Mouse (Mus musculus): Measurements from ENCODE around the gene Rusc2. TPM values are rescaled to one million over a fixed set of nuclear protein-coding genes. Genes with fewer than 3 reads are reported as not detected.

The Rusc2 gene
- total and polyA plus RNA-seq, 2 experiments from 2014 or later: 63.8 to 151 TPM

- no peak overlapping the region for H3K4me2 ChIP-seq (ENCODE audit: low read depth, low read length)
- no peaks in the 10 kb centered on the region for H3K27me3 ChIP-seq (ENCODE audit: insufficient read depth, low read length)
- 93% methylated on average over 5 of the region's 5 CpGs for WGBS
These were observed 81.3 kb downstream of the Rusc2 start for GRCm38 (mm10) chr4:43463102-43463501.

DNA sequence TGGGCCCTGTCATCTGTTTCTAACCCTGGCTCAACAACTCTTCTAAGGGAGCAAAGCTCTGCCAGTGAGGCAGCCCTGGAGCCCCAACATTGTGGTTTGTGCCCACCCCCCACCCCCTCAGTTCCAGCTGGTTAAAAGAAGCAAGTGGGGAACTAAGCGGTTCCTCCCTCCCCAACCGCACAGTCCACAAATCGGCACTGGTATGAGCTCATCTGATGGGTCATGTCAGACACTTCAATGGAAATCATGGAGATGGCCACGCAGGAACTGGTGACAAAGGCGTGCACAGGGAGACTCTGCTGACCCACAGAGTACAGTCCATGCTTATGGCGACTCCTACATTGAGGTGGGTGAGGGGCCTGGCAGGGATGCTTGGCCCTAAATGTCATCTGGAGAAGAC lies 84.2 kb downstream of the Rusc2 start:
- DNase-seq (ENCODE audit: low spot score): no peak
- TF ChIP-seq CTCF (IDR thresholded peaks at IDR 0.05; ENCODE audit: low read depth): no peak
- no peak overlapping the region for H3K27ac ChIP-seq
- H3K4me1 ChIP-seq (ENCODE audit: insufficient read depth, low read length): no peaks in the 10 kb centered on the region
- no peaks in the 10 kb centered on the region for H3K36me3 ChIP-seq (ENCODE audit: insufficient read depth, low read length)
- H3K9ac ChIP-seq (replicated peaks; ENCODE audit: low read length): no peak overlapping the region
- ATAC-seq: no peak
- H3K9me3 ChIP-seq (ENCODE audit: low read length): no peaks in the 10 kb centered on the region
- 88% methylated on average over 6 of the region's 6 CpGs for WGBS
- no peak overlapping the region for H3K4me3 ChIP-seq (ENCODE audit: low read length)
- no peak overlapping the region for H3K4me2 ChIP-seq (ENCODE audit: low read depth, low read length)
- H3K27me3 ChIP-seq (ENCODE audit: insufficient read depth, low read length): no peaks in the 10 kb centered on the region

More at GRCm38 (mm10) chr4:43463102-43463501, 81.3 kb downstream of the Rusc2 start:
- no peak for ATAC-seq
- H3K36me3 ChIP-seq (ENCODE audit: insufficient read depth, low read length): no peaks in the 10 kb centered on the region
- DNase-seq (ENCODE audit: low spot score): no peak
- no peak overlapping the region for H3K4me3 ChIP-seq (ENCODE audit: low read length)
- no peak overlapping the region for H3K27ac ChIP-seq
- TF ChIP-seq CTCF (IDR thresholded peaks at IDR 0.05; ENCODE audit: low read depth): no peak
- H3K4me1 ChIP-seq (ENCODE audit: insufficient read depth, low read length): no peaks in the 10 kb centered on the region
- H3K9me3 ChIP-seq (ENCODE audit: low read length): no peaks in the 10 kb centered on the region
- H3K9ac ChIP-seq (replicated peaks; ENCODE audit: low read length): no peak overlapping the region

GRCm38 (mm10) chr4:43466872-43467271 lies 85.1 kb downstream of the Rusc2 start:
- no peaks in the 10 kb centered on the region for H3K27me3 ChIP-seq (ENCODE audit: insufficient read depth, low read length)
- H3K4me2 ChIP-seq (ENCODE audit: low read depth, low read length): no peak overlapping the region
- 87% methylated on average over 7 of the region's 7 CpGs for WGBS
- H3K4me1 ChIP-seq (ENCODE audit: insufficient read depth, low read length): no peaks in the 10 kb centered on the region
- no peak for DNase-seq (ENCODE audit: low spot score)
- no peaks in the 10 kb centered on the region for H3K9me3 ChIP-seq (ENCODE audit: low read length)
- no peak overlapping the region for H3K27ac ChIP-seq
- H3K4me3 ChIP-seq (ENCODE audit: low read length): no peak overlapping the region
- no peak for ATAC-seq
- TF ChIP-seq CTCF (IDR thresholded peaks at IDR 0.05; ENCODE audit: low read depth): no peak
- no peaks in the 10 kb centered on the region for H3K36me3 ChIP-seq (ENCODE audit: insufficient read depth, low read length)
- H3K9ac ChIP-seq (replicated peaks; ENCODE audit: low read length): no peak overlapping the region

DNA sequence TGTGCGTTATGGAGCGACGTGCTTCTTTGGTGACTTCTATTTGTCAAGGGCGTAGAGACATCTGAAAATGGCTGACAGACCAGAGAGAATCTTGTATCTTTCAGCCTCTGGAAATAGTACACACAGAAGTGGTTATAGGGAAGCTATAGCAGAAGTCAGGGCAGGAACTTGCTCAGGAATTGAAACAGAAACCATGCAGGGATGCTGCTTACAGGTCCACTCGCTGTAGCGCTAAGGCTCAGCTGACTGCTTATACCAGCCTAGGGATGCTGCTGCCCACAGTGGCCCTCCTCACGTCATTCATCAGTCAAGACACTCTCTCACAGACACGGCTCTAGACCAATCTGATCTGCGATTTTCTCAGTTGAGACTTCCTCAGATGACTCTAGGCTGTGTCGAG lies 88.5 kb downstream of the Rusc2 start:
- Histone ChIP-seq H3K27me3 (ENCODE audit: insufficient read depth, low read length) (no peaks in the 10 kb centered on the region), H3K9ac (replicated peaks; ENCODE audit: low read length) (no peak overlapping the region), H3K36me3 (ENCODE audit: insufficient read depth, low read length) (no peaks in the 10 kb centered on the region), H3K9me3 (ENCODE audit: low read length) (no peaks in the 10 kb centered on the region), H3K4me1 (ENCODE audit: insufficient read depth, low read length) (no peaks in the 10 kb centered on the region), H3K27ac (no peak overlapping the region), H3K4me2 (ENCODE audit: low read depth, low read length) (no peak overlapping the region), H3K4me3 (ENCODE audit: low read length) (no peak overlapping the region)
- WGBS: 90% methylated on average over 10 of the region's 10 CpGs
- ATAC-seq (no peak), DNase-seq (ENCODE audit: low spot score) (no peak)
- TF ChIP-seq CTCF (IDR thresholded peaks at IDR 0.05; ENCODE audit: low read depth): no peak

DNA sequence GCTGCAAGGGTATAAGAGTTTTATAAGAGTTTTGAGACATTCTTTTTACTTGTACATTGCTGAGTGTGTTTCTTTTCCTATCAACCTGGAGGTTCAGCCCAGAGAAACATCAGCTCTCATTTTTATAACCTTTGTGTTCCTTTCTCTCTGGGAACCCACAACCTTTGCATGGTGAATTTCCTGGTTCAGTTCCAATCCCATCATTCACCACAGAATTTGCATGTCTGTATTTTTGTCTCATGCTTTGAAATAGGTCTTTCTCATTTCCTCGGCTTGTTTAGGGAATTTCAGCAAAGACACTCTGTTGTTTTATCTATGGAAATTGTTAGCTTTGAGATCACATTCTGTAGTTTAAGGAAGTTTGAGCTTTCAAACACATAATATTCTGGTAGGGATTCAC lies 91.9 kb downstream of the Rusc2 start:
- DNase-seq (ENCODE audit: low spot score) (no peak), ATAC-seq (no peak)
- Histone ChIP-seq H3K4me1 (ENCODE audit: insufficient read depth, low read length) (0 out of 2 replicates have a peak, but pooled peaks cover 3% of the 10 kb centered on the region), H3K9ac (replicated peaks; ENCODE audit: low read length) (no peak overlapping the region), H3K36me3 (ENCODE audit: insufficient read depth, low read length) (no peaks in the 10 kb centered on the region), H3K4me3 (ENCODE audit: low read length) (no peak overlapping the region), H3K9me3 (ENCODE audit: low read length) (no peaks in the 10 kb centered on the region), H3K27ac (no peak overlapping the region), H3K27me3 (ENCODE audit: insufficient read depth, low read length) (no peaks in the 10 kb centered on the region), H3K4me2 (ENCODE audit: low read depth, low read length) (no peak overlapping the region)
- no peak for TF ChIP-seq CTCF (IDR thresholded peaks at IDR 0.05; ENCODE audit: low read depth)
- WGBS: 82% methylated on average over 1 of the region's 1 CpGs

DNA sequence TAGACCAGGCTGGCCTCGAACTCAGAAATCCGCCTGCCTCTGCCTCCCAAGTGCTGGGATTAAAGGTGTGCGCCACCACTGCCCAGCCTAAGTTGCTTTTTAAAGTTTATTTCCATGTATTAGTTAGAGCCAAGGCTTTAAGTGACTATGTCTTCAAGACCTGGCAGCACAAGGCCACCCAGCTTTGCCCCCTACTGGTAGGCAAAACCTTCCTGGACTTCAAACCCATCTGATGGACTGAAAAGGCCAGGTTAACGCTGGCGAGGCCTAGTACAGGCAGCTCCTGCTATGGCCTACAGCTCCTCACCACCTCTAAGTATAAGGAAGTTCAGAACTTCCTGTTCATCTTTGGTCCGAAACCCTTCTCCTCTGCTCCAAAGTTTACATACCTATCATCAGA lies 94.8 kb downstream of the Rusc2 start:
- ATAC-seq: no peak
- no peak for DNase-seq (ENCODE audit: low spot score)
- Histone ChIP-seq H3K4me1 (ENCODE audit: insufficient read depth, low read length) (0 out of 2 replicates have a peak, but pooled peaks cover 3% of the 10 kb centered on the region), H3K4me3 (ENCODE audit: low read length) (no peak overlapping the region), H3K9me3 (ENCODE audit: low read length) (no peaks in the 10 kb centered on the region), H3K4me2 (ENCODE audit: low read depth, low read length) (no peak overlapping the region), H3K27ac (no peak overlapping the region), H3K9ac (replicated peaks; ENCODE audit: low read length) (no peak overlapping the region), H3K36me3 (ENCODE audit: insufficient read depth, low read length) (no peaks in the 10 kb centered on the region), H3K27me3 (ENCODE audit: insufficient read depth, low read length) (no peaks in the 10 kb centered on the region)
- peak; percentile 14; the same call in 1 of the 2 replicates for TF ChIP-seq CTCF (IDR thresholded peaks at IDR 0.05; ENCODE audit: low read depth)
- WGBS: 79% methylated on average over 6 of the region's 6 CpGs

Other genes with a start within 250 kb of the Rusc2 start
- 0.32 and 2.4 TPM in 2 replicates for gene Atp8b5, start 114.8 kb upstream of the Rusc2 start, total RNA-seq (2014; rRNA removed)
- gene Atp8b5, start 114.8 kb upstream of the Rusc2 start, polyA plus RNA-seq (2015; fragmentation: Nextera tagmentation; extraction: Ambion mirVana): 0.44 and 0.54 TPM in 2 replicates
- gene Fam166b, start 47.2 kb downstream of the Rusc2 start, total RNA-seq (2014; rRNA removed): 0.61 and 1.4 TPM in 2 replicates
- 1.6 TPM in 2 replicates for gene Fam166b, start 47.2 kb downstream of the Rusc2 start, polyA plus RNA-seq (2015; fragmentation: Nextera tagmentation; extraction: Ambion mirVana)
- gene Tesk1, start 60.0 kb downstream of the Rusc2 start, total RNA-seq (2014; rRNA removed): 157 and 171 TPM in 2 replicates
- 16.2 and 17.8 TPM in 2 replicates for gene Tesk1, start 60.0 kb downstream of the Rusc2 start, polyA plus RNA-seq (2015; fragmentation: Nextera tagmentation; extraction: Ambion mirVana)
- gene Cd72, start 72.6 kb downstream of the Rusc2 start, total RNA-seq (2014; rRNA removed): not detected in 2 replicates
- 4.4 and 4.7 TPM in 2 replicates for gene Cd72, start 72.6 kb downstream of the Rusc2 start, polyA plus RNA-seq (2015; fragmentation: Nextera tagmentation; extraction: Ambion mirVana)
- gene Sit1, start 101.8 kb downstream of the Rusc2 start, total RNA-seq (2014; rRNA removed): 0.90 TPM in 1 of 2 replicates, not detected in the other
- gene Sit1, start 101.8 kb downstream of the Rusc2 start, polyA plus RNA-seq (2015; fragmentation: Nextera tagmentation; extraction: Ambion mirVana): not detected in 2 replicates
- 36.6 and 89.9 TPM in 2 replicates for gene Ccdc107, start 110.9 kb downstream of the Rusc2 start, total RNA-seq (2014; rRNA removed)
- 104 and 108 TPM in 2 replicates for gene Ccdc107, start 110.9 kb downstream of the Rusc2 start, polyA plus RNA-seq (2015; fragmentation: Nextera tagmentation; extraction: Ambion mirVana)
- 6.9 and 20.6 TPM in 2 replicates for gene Arhgef39, start 117.7 kb downstream of the Rusc2 start, total RNA-seq (2014; rRNA removed)
- gene Arhgef39, start 117.7 kb downstream of the Rusc2 start, polyA plus RNA-seq (2015; fragmentation: Nextera tagmentation; extraction: Ambion mirVana): 4.5 and 8.0 TPM in 2 replicates
- 0.26 TPM in 1 of 2 replicates, not detected in the other for gene Car9, start 125.0 kb downstream of the Rusc2 start, total RNA-seq (2014; rRNA removed)
- 0.50 and 1.1 TPM in 2 replicates for gene Car9, start 125.0 kb downstream of the Rusc2 start, polyA plus RNA-seq (2015; fragmentation: Nextera tagmentation; extraction: Ambion mirVana)
- 2.4 and 5.9 TPM in 2 replicates for gene Tpm2, start 141.8 kb downstream of the Rusc2 start, total RNA-seq (2014; rRNA removed)
- gene Tpm2, start 141.8 kb downstream of the Rusc2 start, polyA plus RNA-seq (2015; fragmentation: Nextera tagmentation; extraction: Ambion mirVana): 7.7 and 9.4 TPM in 2 replicates
- 40.1 and 75.9 TPM in 2 replicates for gene Creb3, start 180.4 kb downstream of the Rusc2 start, total RNA-seq (2014; rRNA removed)
- gene Creb3, start 180.4 kb downstream of the Rusc2 start, polyA plus RNA-seq (2015; fragmentation: Nextera tagmentation; extraction: Ambion mirVana): 77.9 and 82.8 TPM in 2 replicates
- gene Tln1, start 180.7 kb downstream of the Rusc2 start, total RNA-seq (2014; rRNA removed): 43.0 and 51.0 TPM in 2 replicates
- gene Tln1, start 180.7 kb downstream of the Rusc2 start, polyA plus RNA-seq (2015; fragmentation: Nextera tagmentation; extraction: Ambion mirVana): 69.9 and 70.3 TPM in 2 replicates
- gene Rgp1, start 196.7 kb downstream of the Rusc2 start, total RNA-seq (2014; rRNA removed): 18.9 and 31.2 TPM in 2 replicates
- gene Rgp1, start 196.7 kb downstream of the Rusc2 start, polyA plus RNA-seq (2015; fragmentation: Nextera tagmentation; extraction: Ambion mirVana): 11.5 and 13.5 TPM in 2 replicates
- 34.0 and 36.3 TPM in 2 replicates for gene Gba2, start 196.9 kb downstream of the Rusc2 start, total RNA-seq (2014; rRNA removed)
- gene Gba2, start 196.9 kb downstream of the Rusc2 start, polyA plus RNA-seq (2015; fragmentation: Nextera tagmentation; extraction: Ambion mirVana): 45.4 and 47.6 TPM in 2 replicates
- gene Msmp, start 202.5 kb downstream of the Rusc2 start, total RNA-seq (2014; rRNA removed): not detected in 2 replicates
- 1.2 and 1.9 TPM in 2 replicates for gene Msmp, start 202.5 kb downstream of the Rusc2 start, polyA plus RNA-seq (2015; fragmentation: Nextera tagmentation; extraction: Ambion mirVana)
- 25.0 and 41.3 TPM in 2 replicates for gene Npr2, start 250.0 kb downstream of the Rusc2 start, total RNA-seq (2014; rRNA removed)
- gene Npr2, start 250.0 kb downstream of the Rusc2 start, polyA plus RNA-seq (2015; fragmentation: Nextera tagmentation; extraction: Ambion mirVana): 8.8 and 8.9 TPM in 2 replicates

Measured in hindbrain, postnatal 0 days (tissue).